Mouse (Mus musculus) thymus, adult 2 months (tissue): ENCODE measurements around the gene Epx.

Source experiments
- CTCF ChIP-seq: fragments of 200-500 bp; IDR thresholded peaks from 2 replicates; pipeline ENCODE4 v1.5.1; 2012; ENCODE audit warnings: mild to moderate bottlenecking, control low read depth, low read length, moderate library complexity, borderline replicate concordance; ENCODE audit not compliant: control insufficient read depth, poor library complexity, insufficient read depth; ENCODE audit errors: extremely low read depth
- POLR2A ChIP-seq: fragments of 200-500 bp; IDR thresholded peaks from 2 replicates; pipeline ENCODE4 v1.6.1; 2012; ENCODE audit warnings: mild to moderate bottlenecking, low read length, control low read depth, moderate library complexity; ENCODE audit not compliant: control insufficient read depth, poor library complexity, insufficient read depth; ENCODE audit errors: extremely low read depth

- TF ChIP-seq CTCF (no peak), POLR2A (no peak)
These were observed 3.6 kb downstream of the Epx start for GRCm38 (mm10) chr11:87871766-87872165.
